Mouse (Mus musculus): Measurements from ENCODE around the gene Fcer1g. TPM values are rescaled to one million over a fixed set of nuclear protein-coding genes. Genes with fewer than 3 reads are reported as not detected.
A peak's percentile ranks its signal among the peaks of the same experiment; 100 is the strongest.

The Fcer1g gene
- polyA plus RNA-seq, 1 experiment: 117 TPM

DNA sequence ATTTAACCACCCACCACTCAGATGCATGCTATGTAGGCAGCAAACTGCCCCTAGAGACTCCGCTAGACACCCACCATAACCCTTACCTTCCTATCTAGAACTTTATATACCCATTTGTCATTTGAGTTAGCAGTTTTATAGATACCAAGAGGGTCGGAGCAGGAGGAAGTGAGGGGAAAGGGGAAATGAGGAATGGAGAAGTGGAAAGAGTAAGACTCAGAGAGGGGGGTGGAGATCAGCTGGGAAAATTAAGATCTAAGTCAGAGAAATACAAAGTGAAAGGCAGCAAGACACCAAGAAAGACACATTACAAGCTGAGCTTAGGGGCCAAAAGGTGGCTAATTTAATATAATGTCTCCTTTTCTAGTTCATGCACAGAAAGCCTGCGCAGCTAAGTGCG is 373 bp upstream of the Fcer1g start:
- no peak for DNase-seq
- 75% methylated on average over 4 of the region's 4 CpGs for WGBS
- Histone ChIP-seq H3K4me1 (ENCODE audit: control insufficient read depth, insufficient read depth, low read length) (peaks cover 4% of the 10 kb centered on the region; the same call in 1 of the 2 replicates), H3K4me3 (replicated peaks; ENCODE audit: extremely low read depth, low read depth, low read length) (no peak overlapping the region)
- TF ChIP-seq CTCF (IDR thresholded peaks at IDR 0.05; ENCODE audit: insufficient read depth, low read length): no peak
- no peak for TF ChIP-seq POLR2A (IDR thresholded peaks at IDR 0.05; ENCODE audit: borderline replicate concordance, extremely low read depth, low read depth, low read length)

DNA sequence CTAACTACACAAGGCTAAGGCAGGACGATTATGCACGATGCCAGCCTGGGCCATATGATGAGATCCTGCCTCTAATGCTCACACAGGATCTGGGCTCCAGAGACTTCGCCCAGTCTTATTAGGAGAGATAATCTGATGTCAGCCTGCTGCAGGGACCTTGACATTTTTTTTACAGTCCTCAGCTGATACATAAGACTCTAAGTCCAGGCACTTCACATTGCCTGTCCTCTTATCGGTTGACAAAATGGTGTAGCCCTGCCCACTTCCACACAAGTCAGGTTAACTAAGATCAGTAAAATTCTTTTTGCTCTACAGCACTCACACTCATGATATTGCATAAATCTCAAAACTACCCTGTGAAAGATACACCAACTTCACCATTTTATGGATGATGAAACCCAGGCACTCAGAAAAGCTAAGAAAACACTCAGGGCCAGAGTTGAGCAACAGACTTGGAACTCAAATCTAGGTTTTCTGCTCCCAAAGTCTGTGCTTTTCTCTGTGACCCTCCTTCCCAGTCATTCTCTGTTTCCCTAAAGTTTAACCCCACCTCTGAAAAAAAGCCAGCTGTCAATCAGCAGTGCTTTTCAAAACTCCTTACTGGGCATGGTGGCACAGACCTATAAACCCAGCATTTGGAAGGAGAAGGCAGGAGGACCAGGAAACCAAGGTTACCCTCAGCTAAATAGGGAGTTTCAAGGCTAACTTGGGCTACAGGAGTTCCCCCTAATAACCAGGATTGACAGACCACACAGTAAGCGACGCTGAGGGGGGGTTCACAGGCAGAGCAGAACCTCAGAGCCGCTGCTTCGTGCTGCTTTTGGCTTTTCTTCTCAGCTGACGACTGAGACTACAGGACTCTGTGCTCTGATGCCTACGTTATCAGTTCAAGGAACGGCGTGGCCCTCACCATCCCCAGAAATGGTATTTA is 1.1 kb downstream of the Fcer1g start:
- H3K4me3 ChIP-seq (replicated peaks; ENCODE audit: extremely low read depth, low read depth, low read length): peak overlapping the region; percentile 49
- no peak for DNase-seq
- TF ChIP-seq POLR2A (IDR thresholded peaks at IDR 0.05; ENCODE audit: borderline replicate concordance, extremely low read depth, low read depth, low read length) (no peak), CTCF (IDR thresholded peaks at IDR 0.05; ENCODE audit: insufficient read depth, low read length) (no peak)
- WGBS: 66% methylated on average over 12 of the region's 12 CpGs
- H3K4me1 ChIP-seq (ENCODE audit: control insufficient read depth, insufficient read depth, low read length): peaks cover 4% of the 10 kb centered on the region; the same call in 1 of the 2 replicates

DNA sequence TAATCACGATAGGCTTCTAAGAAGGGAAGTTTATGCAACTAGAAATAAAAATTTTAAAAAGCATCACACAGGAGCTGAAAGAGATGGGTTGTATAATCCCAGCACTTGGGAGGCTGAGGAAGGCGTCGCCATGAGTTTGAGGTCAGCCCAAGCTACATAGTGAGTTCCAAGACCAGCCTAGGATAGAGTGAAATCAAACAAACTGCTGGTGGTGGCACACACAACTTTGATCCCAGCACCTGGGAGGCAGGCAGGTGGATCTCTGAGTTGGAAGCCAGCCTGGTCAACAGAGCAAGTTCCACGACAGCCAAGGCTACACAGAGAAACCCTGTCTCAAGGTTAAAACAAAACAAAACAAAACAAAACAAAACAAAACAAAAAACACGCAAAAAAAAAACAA is 1.8 kb downstream of the Fcer1g start:
- 67% methylated on average over 5 of the region's 5 CpGs for WGBS
- DNase-seq: no peak
- Histone ChIP-seq H3K4me3 (replicated peaks; ENCODE audit: extremely low read depth, low read depth, low read length) (no peak overlapping the region), H3K4me1 (ENCODE audit: control insufficient read depth, insufficient read depth, low read length) (peaks cover 4% of the 10 kb centered on the region; the same call in 1 of the 2 replicates)
- TF ChIP-seq CTCF (IDR thresholded peaks at IDR 0.05; ENCODE audit: insufficient read depth, low read length) (no peak), POLR2A (IDR thresholded peaks at IDR 0.05; ENCODE audit: borderline replicate concordance, extremely low read depth, low read depth, low read length) (no peak)

DNA sequence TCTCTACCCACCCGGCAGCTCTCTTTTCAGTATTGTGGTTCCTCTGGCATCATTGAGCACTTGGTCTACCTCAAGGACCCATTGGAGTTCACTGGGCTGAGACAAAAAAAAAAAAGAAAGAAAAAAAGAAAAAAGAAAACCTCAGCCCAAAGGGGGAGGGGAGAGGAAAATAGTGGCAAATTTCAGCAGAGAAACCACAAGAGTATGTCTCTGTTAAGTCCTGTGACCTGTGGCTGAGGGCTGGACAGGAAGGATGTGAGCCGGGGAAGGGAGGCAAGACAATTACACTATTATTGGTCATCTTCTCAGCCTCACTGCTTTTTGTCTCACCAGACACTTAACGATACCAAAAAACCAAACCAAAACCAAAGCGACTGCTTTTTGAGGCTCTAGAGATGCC is 2.3 kb downstream of the Fcer1g start:
- H3K4me3 ChIP-seq (replicated peaks; ENCODE audit: extremely low read depth, low read depth, low read length): no peak overlapping the region
- 43% methylated on average over 4 of the region's 4 CpGs for WGBS

DNA sequence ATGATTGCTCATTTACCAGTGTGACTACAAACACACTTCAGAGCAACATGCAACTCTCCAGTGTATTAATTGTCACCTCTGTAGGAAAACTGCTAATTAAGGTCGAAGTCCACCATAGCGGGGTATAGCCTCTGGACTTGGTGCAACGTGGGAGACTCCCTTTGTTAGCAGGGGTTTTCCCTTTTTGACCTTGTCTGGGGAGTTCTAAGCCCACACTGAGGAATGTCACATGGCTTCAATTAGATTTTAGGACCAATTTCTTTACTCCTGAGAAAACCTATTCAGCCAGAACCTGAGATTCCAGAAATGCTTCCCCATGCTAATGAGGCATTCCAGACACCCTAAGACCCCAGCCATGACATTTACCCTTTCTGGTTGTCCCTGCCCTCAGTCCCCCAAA is 4.0 kb downstream of the Fcer1g start:
- 86% methylated on average over 3 of the region's 3 CpGs for WGBS
- no peak for DNase-seq
- Histone ChIP-seq H3K4me3 (replicated peaks; ENCODE audit: extremely low read depth, low read depth, low read length) (no peak overlapping the region), H3K4me1 (ENCODE audit: control insufficient read depth, insufficient read depth, low read length) (peaks cover 4% of the 10 kb centered on the region; the same call in 1 of the 2 replicates)
- TF ChIP-seq POLR2A (IDR thresholded peaks at IDR 0.05; ENCODE audit: borderline replicate concordance, extremely low read depth, low read depth, low read length): no peak
- TF ChIP-seq CTCF (IDR thresholded peaks at IDR 0.05; ENCODE audit: insufficient read depth, low read length): no peak

More for the DNA sequence above, 2.3 kb downstream of the Fcer1g start:
- no peak for DNase-seq
- TF ChIP-seq POLR2A (IDR thresholded peaks at IDR 0.05; ENCODE audit: borderline replicate concordance, extremely low read depth, low read depth, low read length): no peak
- no peak for TF ChIP-seq CTCF (IDR thresholded peaks at IDR 0.05; ENCODE audit: insufficient read depth, low read length)
- peaks cover 4% of the 10 kb centered on the region; the same call in 1 of the 2 replicates for H3K4me1 ChIP-seq (ENCODE audit: control insufficient read depth, insufficient read depth, low read length)

DNA sequence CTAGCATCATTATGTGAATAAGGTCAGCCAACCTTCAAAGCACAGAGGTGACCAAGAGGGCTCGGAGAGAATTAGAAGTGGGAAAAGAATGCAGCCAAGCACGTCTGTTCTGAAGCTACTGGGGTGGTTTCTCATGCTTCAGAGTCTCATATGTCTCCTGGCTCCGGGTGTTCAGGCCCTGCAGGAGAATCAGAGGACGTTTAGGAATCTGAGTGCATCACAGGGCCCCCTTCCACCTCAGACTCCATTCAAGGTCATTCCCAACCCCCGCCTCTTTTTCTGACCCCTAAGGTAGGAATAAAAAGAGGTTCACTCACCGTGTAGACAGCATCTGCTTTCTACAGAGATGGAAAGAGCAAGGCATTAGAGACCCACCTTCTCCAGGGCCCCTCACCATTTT is 4.4 kb downstream of the Fcer1g start:
- no peak for DNase-seq
- 61% methylated on average over 6 of the region's 6 CpGs for WGBS
- no peak overlapping the region for H3K4me3 ChIP-seq (replicated peaks; ENCODE audit: extremely low read depth, low read depth, low read length)
- no peak for TF ChIP-seq CTCF (IDR thresholded peaks at IDR 0.05; ENCODE audit: insufficient read depth, low read length)
- TF ChIP-seq POLR2A (IDR thresholded peaks at IDR 0.05; ENCODE audit: borderline replicate concordance, extremely low read depth, low read depth, low read length): no peak
- H3K4me1 ChIP-seq (ENCODE audit: control insufficient read depth, insufficient read depth, low read length): peaks cover 4% of the 10 kb centered on the region; the same call in 1 of the 2 replicates

DNA sequence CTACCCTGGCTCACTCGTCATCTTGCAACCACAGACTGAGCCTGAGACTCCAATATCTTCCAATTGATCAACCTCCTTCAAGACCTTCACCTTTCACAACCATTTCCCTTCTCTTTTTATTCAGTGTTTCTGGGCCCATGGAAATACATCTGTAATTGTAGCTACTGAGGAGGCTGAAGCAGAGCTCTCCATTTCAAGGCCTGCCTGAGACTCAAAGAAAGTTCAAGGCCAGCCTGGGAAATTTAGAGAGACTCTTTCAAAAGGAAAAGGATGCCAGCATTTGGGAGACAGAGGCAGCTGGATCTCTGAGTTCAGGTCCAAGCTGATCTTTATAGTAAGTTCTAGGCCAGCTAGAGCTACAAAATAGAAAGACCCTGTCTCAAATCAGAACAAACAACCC is 6.3 kb downstream of the Fcer1g start:
- 95% methylated on average over 1 of the region's 1 CpGs for WGBS
- DNase-seq: no peak
- Histone ChIP-seq H3K4me1 (ENCODE audit: control insufficient read depth, insufficient read depth, low read length) (no peaks in the 10 kb centered on the region), H3K4me3 (replicated peaks; ENCODE audit: extremely low read depth, low read depth, low read length) (no peak overlapping the region)
- no peak for TF ChIP-seq POLR2A (IDR thresholded peaks at IDR 0.05; ENCODE audit: borderline replicate concordance, extremely low read depth, low read depth, low read length)
- TF ChIP-seq CTCF (IDR thresholded peaks at IDR 0.05; ENCODE audit: insufficient read depth, low read length): no peak

DNA sequence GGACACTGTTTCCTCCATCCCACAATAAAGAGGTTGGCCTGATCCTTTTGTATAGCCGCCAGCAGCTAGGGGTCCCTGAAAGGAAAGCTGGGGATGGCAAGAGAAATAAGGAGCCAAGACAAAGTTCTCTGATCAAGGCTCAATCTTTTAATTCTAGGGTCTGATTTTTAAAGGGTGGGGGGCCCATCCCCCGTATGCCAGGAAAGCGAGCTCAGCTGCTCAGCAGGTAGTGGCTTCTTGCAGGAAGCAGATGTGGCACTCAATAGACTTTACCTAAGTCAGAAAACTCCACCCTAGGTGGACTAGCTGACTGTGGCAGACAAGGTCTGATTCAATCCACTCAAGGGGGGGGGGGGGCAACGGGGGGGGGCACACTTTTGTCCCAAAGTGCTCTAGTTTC is 7.4 kb downstream of the Fcer1g start:
- no peak for TF ChIP-seq CTCF (IDR thresholded peaks at IDR 0.05; ENCODE audit: insufficient read depth, low read length)
- TF ChIP-seq POLR2A (IDR thresholded peaks at IDR 0.05; ENCODE audit: borderline replicate concordance, extremely low read depth, low read depth, low read length): no peak
- no peak for DNase-seq
- 68% methylated on average over 4 of the region's 4 CpGs for WGBS
- H3K4me3 ChIP-seq (replicated peaks; ENCODE audit: extremely low read depth, low read depth, low read length): no peak overlapping the region
- no peaks in the 10 kb centered on the region; the same call in 1 of the 2 replicates for H3K4me1 ChIP-seq (ENCODE audit: control insufficient read depth, insufficient read depth, low read length)

DNA sequence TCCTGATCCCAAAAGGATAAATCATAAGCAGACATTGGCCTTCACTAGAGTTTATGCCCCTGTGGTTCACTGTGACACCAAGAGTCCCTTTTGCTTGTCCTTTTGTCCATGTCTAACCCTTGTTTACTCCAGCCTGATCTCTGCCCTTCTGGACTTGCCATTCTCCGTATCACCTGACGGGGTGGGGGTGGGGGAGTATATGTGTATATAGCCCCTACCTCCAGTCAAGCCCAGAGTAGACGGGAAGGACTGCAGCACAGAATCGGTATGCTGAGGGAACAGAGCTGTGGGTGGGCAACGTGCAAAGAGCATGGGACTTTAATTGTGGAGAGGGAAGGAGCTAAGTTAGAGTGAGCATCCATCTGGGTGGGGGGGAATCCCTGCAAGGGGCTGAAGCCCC is 9.3 kb downstream of the Fcer1g start, which contains the start of gene Apoa2:
Gene Apoa2 (plus strand): TSS at position 198 of the 400 bp plus-strand sequence.
- no peak for DNase-seq
- Histone ChIP-seq H3K4me1 (ENCODE audit: control insufficient read depth, insufficient read depth, low read length) (peaks cover 9% of the 10 kb centered on the region), H3K4me3 (replicated peaks; ENCODE audit: extremely low read depth, low read depth, low read length) (no peak within 1 kb of the TSS)
- WGBS: 86% methylated on average over 5 of the region's 5 CpGs
- no peak for TF ChIP-seq CTCF (IDR thresholded peaks at IDR 0.05; ENCODE audit: insufficient read depth, low read length)
- TF ChIP-seq POLR2A (IDR thresholded peaks at IDR 0.05; ENCODE audit: borderline replicate concordance, extremely low read depth, low read depth, low read length): no peak

DNA sequence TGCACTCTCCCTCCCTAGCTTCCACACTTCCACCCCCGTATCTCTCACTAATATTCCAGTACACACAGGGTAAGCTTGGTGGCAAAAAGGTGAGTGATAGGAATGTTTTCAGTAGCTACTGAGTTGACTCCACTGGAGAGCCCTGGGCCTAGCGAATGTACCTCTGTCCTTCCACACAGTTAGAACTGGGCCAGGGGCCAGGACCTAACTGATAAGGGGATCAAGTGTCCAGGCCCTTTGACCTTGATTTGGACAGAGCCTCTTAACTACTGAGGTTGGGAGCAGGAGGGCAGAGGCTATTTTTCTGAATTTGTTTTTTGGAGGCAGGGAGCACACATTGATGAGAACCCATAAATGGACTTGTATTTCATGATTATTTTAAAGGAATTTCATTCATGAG is 10.4 kb downstream of the Fcer1g start:
- H3K4me1 ChIP-seq (ENCODE audit: control insufficient read depth, insufficient read depth, low read length): peaks cover 9% of the 10 kb centered on the region
- DNase-seq: peak; percentile 49
- WGBS: 63% methylated on average over 2 of the region's 2 CpGs
- TF ChIP-seq POLR2A (IDR thresholded peaks at IDR 0.05; ENCODE audit: borderline replicate concordance, extremely low read depth, low read depth, low read length): no peak
- H3K4me3 ChIP-seq (replicated peaks; ENCODE audit: extremely low read depth, low read depth, low read length): no peak overlapping the region
